Mouse (Mus musculus): ENCODE measurements around the gene Stard13.

DNA sequence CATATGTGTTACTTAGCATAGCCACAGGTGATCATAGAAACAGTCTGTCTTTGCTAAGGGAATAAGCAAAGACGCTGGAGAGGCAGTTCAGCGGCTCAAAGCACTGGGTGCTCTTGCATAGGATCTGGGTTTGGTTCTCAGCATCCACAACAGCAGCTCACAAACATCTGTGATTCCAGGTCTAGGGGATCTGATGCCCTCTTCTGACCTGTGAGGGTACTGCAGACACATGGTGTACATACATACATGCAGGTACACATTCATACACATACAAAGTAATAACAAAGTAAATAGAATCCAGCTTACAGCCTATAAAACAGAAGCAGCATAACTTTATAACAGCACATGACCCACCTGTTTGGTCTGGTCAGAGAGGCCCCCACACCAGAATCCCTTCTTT is 171.7 kb downstream of the Stard13 start:
- TF ChIP-seq CTCF (IDR thresholded peaks at IDR 0.05; ENCODE audit: insufficient read depth, low read length) (no peak), POLR2A (IDR thresholded peaks at IDR 0.05; ENCODE audit: borderline replicate concordance, extremely low read depth, low read depth, low read length) (no peak)
